Mouse (Mus musculus): ENCODE data around the gene Pm20d1.

Pm20d1 gene

GRCm38 (mm10) chr1:131797202-131797909 is at the start of gene Pm20d1:
Gene Pm20d1, plus strand, starts transcription at chr1:131797381.
- DNase-seq: peak; percentile 4

- DNase-seq: no peak
These were observed 49.4 kb upstream of the Pm20d1 start for GRCm38 (mm10) chr1:131747761-131748160.

DNA sequence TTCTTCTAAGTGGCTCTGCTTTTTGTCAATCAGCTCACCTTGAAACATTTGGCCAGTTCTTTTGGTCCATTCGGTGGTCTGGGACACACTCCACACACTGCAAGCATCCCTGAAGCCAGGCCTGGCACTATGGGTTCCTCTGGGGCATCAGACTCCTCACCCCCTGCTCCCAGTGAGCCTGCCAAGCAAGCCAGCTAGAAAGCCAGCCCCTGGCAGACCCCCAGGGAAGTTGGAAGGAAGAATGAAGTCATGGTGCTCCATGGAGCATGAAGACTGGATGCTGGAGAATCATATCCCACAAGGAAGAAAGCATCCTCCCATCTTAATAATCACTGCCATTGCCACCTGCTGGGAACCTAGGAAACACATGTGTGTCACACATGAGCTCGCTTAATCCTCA is 48.5 kb upstream of the Pm20d1 start:
- no peak for DNase-seq

- no peak for DNase-seq
These were observed 47.3 kb upstream of the Pm20d1 start for GRCm38 (mm10) chr1:131749706-131750545.

- no peak for DNase-seq
These were observed 45.8 kb upstream of the Pm20d1 start for GRCm38 (mm10) chr1:131751181-131751890.

DNA sequence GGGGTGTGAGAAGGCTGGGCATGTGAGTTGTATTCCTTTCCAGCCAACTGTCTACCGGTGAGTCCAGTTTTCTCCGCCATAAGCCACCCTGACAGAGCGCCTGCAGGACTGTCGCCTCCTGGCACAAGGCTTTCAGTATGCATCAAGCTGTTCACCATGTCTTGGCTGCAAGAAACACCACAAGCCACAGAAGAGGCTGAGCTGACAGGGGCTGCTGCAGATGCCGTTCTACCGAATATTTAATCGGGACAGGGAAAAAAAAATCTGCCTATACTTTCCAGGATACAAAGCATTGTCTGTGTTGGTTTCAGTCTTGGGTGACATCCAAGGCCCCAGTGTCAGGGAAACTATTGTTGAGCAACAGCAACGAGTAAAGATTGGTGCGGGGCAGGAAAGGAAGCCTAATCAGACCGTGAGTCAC is 45.3 kb upstream of the Pm20d1 start:
- DNase-seq: peak; percentile 58

DNA sequence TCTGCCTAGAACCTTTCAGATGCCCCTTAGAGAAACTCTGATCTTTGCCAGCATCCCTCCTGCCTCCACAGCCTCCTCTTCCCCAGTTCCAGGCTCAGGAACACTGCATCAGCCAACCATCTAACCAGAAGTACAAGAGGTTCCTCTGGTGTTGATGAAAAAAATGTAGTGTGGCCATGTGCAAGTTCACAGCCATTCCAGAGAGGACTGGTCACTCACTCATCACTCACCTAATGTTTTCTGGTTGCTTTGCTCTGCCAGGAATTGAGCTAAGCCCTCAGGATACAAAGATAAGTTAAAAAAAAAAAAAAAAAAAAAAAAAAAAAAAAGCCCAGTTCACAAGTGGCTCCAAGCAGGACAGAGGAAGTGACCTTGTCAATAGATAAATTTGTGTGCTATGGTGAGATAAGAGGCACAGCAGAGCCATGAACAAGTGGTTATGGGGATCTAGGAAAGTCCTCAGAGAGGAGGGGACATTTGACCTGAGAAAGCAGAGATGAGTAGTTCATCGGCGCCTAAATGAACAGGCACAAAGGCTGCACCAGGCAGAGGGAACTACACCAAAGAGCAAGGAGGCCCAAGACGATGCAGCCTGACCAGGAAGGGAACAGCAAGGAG is 42.9 kb upstream of the Pm20d1 start:
- no peak for DNase-seq

DNA sequence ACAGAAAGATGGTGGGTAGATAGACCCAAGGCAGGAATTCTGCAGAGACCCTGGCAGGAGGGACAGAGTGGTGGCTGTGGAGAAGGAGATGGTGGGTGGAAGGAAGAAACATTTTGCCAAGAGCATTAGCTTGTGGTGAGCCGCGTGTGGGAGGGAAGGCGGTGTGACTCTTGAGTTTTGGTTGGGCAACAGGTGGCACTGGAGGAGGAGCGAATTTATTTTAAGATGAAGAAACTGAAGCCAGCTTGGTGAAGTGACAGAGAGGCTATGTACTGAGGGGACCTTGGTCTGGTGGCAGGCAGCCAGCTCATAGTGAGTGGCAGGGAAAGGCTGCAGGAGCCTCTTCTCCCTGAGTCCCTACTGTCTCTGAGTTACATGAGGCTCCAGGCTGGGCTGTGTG is 42.3 kb upstream of the Pm20d1 start:
- no peak for DNase-seq

DNA sequence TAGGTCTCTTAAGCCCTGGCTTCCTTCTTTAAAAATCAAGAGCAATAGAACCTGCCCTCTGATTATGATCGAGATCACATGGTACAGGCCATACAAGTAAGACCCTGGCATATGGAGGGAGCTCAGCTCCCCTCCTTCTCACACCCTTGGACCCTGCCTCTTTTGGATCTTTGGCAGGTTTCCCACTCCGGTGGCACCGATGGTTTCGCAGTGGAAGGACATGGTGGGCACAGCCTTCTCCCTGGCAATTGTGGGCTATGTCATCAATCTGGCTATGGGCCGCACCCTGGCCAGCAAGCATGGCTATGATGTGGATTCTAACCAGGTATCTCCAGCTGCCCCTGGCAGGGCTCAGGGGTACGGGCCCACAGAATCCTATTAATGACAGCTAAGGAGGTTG is 40.0 kb upstream of the Pm20d1 start:
- no peak for DNase-seq

- DNase-seq: no peak
These were observed 38.4 kb upstream of the Pm20d1 start for GRCm38 (mm10) chr1:131758796-131759195.

- no peak for DNase-seq
These were observed 37.3 kb upstream of the Pm20d1 start for GRCm38 (mm10) chr1:131759667-131760427.

DNA sequence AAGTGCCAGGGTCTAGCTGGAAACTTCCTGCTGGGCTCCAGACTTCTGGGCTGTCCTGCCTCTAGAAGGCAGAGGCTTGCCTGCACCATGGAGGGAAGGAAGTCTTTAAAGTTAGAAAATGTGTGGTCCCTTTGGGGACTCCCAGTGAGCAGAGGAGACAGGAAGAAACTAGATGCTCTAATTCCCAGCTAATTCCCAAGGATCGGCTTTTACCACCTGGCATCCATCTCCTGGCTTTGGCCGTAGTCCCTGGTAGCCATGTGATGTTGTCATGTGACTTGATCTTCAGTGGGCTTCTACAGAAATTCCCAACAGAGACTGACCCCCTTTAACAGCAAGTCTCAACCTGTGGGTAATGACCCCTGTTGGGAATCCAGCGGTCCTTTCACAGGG is 36.8 kb upstream of the Pm20d1 start:
- no peak for DNase-seq

DNA sequence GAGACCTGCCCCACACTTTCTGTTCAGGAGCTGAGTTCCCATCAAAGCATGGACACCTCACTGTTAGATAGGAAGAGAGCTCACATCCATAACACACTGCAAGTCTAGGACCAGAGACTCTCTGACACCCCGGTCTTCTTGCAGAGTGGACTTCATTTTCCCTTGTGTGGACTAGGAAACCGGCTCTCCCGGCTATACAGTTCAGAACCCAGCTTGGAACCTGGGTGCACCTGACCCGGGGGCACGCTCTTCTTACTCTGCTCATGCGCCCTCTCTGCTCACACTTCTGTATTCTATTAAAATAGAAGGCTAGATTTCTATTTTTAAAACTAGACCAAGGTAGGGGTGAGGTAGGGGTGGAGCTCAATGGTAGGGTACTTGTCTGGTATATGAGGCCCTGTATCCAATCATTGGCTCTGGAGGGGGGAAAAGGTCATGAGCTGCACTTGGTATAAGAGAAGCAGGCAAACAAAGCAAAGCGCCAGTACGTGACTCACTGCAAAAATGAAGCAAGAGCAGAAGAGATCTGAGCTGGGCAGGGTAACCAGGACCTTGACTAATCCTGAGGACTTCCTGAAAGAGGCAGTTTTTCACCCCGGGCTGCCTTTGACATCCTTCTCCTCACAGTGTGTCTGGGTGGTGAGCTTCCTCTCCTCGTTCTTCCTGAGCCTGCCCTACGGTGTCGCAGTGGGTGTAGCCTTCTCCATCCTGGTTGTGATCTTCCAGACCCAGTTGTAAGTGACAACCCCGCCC is 35.9 kb upstream of the Pm20d1 start:
- DNase-seq: no peak

- DNase-seq: no peak
These were observed 33.5 kb upstream of the Pm20d1 start for GRCm38 (mm10) chr1:131763683-131764082.

DNA sequence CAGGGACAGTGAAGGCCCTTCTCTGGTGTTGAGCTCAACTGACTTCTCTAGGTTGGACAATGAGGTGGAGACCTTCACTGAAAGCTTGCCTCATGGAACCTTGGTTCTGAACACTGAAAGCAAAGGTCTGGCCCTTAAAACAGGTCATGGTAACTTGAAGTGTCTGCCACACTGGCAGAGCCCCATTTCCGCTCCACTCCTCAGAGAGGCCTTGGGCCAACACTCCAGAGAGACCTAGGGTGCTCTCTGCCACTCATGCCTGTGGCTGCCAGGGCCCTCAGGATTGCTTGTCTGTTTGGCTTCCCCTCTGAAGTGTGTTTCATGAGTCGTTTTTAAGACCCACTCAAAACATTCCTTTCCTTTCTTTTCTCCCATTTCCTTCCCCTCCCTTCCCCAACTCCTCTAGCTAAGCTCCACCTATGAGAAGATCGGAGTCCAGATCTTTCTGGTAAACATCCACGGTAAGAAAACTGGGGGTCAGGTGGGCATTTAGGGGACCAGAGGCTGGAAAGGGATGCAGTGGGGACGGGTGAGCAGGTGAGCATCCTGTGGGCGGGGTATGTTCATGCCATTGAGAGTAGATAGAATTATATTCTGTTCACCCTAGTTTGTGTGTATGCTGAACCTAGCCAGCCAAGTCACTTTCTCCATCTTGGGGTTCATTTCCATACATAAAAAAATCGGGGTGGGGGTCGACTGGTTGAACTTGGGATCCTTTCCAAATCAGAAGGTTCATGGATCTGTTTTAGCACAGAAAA is 32.4 kb upstream of the Pm20d1 start:
- DNase-seq: no peak

DNA sequence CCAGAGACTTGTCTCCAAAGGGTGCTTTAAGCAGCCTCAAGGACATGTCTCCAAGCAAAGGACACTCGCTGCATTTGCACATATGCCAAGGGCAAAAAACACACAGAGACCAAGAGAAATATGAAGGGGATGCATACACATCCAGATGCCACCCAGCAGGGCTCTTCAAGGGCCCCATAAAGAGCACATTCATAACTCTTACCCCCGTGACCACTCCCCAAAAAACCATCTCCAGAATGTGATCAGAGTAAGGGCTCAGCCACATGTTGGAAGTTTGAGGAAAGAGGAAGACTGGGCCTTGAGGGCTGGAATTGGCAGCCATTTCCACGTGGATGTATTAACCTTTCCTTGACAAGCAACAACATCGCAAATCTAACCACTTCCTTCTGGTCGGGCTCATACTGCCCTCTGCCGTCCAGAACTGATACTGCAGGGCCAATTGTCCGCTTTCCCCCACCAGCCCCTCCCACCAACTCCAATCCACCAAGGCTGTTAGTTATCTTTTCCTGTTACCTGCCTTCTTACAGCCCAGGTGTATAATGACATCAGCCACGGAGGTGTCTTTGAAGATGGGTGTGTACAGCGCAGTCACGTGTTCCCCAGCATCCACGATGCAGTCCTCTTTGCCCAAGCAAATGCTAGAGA is 31.7 kb upstream of the Pm20d1 start:
- peak; percentile 79 for DNase-seq

DNA sequence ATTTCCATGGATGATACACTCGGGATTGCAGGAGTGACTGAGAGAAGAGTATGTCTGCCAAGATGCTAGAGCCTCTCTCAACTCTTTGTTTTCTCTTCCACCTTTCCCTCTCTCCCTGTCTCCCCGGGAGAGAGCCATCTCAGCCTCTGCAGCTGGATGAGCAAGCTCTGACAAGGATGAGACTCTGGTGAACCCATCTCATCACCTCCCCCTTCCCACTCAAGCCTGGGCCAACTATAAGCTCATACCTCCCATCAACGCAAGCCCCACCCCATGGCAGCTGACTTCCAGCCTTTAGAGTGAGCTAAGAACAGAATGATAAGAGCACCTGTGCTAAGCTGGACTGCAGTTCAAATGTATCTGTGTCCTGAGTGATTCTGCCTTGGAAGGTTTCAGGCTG is 27.9 kb upstream of the Pm20d1 start:
- DNase-seq: no peak

DNA sequence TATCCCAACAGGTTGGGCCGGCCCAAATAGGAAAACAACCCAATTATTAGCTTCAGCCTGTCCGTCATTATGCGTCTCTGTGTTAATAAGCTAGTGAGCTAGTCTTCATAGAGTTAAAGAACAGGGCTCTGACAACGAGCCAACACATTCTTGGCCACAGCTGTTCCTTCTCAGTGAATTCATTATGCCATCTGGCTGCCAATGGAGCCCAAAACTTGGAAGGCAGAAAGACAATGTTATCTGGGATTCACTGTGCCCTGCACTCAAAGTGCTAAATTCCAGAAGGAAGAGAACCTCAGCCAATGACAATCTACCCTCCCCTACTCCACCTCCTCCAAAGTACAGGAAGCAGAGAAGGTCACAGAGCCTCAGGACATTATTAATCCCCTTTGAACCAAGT is 26.5 kb upstream of the Pm20d1 start:
- no peak for DNase-seq

DNA sequence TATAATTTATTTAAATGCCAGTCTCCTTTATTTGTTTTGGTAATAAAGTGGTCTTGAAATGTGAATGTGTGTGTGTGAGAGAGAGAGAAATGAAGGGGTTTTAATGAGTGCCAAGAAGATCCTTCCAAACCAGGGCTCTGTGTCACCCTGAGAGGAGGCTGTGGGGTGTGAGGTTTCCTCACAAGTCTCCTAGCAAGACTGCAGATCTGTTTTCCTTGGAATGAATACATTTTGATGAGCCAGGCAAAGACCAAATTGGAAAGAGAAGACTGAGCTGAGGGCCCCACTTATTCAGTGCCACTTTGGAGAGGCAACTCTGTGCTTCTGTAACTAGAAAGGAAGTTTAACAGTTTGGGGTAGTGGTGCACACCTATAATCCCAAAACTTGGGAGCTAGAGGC is 25.7 kb upstream of the Pm20d1 start:
- DNase-seq: no peak

DNA sequence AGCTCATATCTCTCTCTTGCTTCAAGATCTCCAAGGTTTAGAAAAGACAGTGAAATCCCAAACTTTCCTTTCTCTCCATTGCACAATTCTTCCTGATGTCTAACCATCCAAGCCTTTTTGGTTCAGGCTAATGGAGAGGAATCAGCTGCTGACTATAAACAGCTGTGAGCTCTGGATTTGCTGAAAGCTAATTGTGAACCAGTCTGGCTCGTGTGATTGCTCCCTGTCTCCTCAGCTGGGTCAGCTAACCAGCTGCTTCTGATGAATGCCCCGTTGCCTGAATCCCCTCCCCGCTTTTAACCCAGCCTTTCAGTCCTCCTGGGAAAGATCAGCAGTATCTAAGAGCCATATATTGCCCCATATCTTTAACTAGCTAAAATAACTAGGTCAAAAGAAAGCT is 2.6 kb upstream of the Pm20d1 start:
- DNase-seq: no peak

Data from cerebellum, adult 8-10 months (tissue).